Mouse (Mus musculus) hindbrain, embryonic 12.5 days (tissue): ENCODE measurements at regions not wholly inside any gene's neighbourhood (a gene's known extent, or its start where the extent isn't known, plus 50 kb on each side); places are given as distances from the start of the nearest gene placed in this dataset.

Experiments used
- ATAC-seq: fragments of 200-750 bp; cut with Nextera tagmentation; 2 replicates; pipeline ENCODE4 v1.8.0; 2017; ENCODE audit warnings: moderate TSS enrichment; ENCODE audit not compliant: low FRiP score
- H3K27ac ChIP-seq: fragments of 300-500 bp; sonication (generic); 2 replicates; pipeline ENCODE4 v1.5.1; 2016; ENCODE audit warnings: mild to moderate bottlenecking
- H3K27me3 ChIP-seq: fragments of 300-500 bp; sonication (generic); 2 replicates; pipeline ENCODE4 v1.6.1; 2016; ENCODE audit warnings: mild to moderate bottlenecking
- H3K36me3 ChIP-seq: fragments of 300-500 bp; sonication (generic); 2 replicates; pipeline ENCODE4 v1.6.1; 2016; ENCODE audit warnings: mild to moderate bottlenecking
- H3K4me1 ChIP-seq: fragments of 300-500 bp; sonication (generic); 2 replicates; pipeline ENCODE4 v1.6.1; 2016
- H3K4me2 ChIP-seq: fragments of 300-500 bp; sonication (generic); replicated peaks from 2 replicates; pipeline ENCODE4 v1.6.1; 2016; ENCODE audit warnings: mild to moderate bottlenecking
- H3K4me3 ChIP-seq: fragments of 300-500 bp; sonication (generic); 2 replicates; pipeline ENCODE4 v1.5.1; 2016; ENCODE audit warnings: mild to moderate bottlenecking
- H3K9ac ChIP-seq: fragments of 300-500 bp; sonication (generic); 2 replicates; pipeline ENCODE4 v1.6.1; 2016; ENCODE audit warnings: mild to moderate bottlenecking, moderate library complexity
- H3K9me3 ChIP-seq: fragments of 300-500 bp; sonication (generic); replicated peaks from 2 replicates; pipeline ENCODE4 v1.6.1; 2016; ENCODE audit warnings: mild to moderate bottlenecking
- WGBS: fragments of 180-500 bp; shearing (Covaris S2); methylation state at CpG from one replicate; pipeline ENCODE4 v1.1.7; 2016; 5-methylcytosine and 5-hydroxymethylcytosine counted together

- Histone ChIP-seq H3K36me3 (no peaks in the 10 kb centered on the region), H3K4me1 (peaks cover 8% of the 10 kb centered on the region; the same call in 1 of the 2 replicates), H3K4me3 (no peak overlapping the region), H3K27ac (peak overlapping the region; percentile 67), H3K27me3 (no peaks in the 10 kb centered on the region), H3K9ac (no peak overlapping the region), H3K4me2 (no peak overlapping the region; the same call in 1 of the 2 replicates), H3K9me3 (no peaks in the 10 kb centered on the region)
- peak; percentile 83 for ATAC-seq
- WGBS, result 51% methylated on average over 16 of the region's 16 CpGs
These were observed 113.9 kb upstream of the Lmo4 start for GRCm38 (mm10) chr3:144318761-144319467.

DNA sequence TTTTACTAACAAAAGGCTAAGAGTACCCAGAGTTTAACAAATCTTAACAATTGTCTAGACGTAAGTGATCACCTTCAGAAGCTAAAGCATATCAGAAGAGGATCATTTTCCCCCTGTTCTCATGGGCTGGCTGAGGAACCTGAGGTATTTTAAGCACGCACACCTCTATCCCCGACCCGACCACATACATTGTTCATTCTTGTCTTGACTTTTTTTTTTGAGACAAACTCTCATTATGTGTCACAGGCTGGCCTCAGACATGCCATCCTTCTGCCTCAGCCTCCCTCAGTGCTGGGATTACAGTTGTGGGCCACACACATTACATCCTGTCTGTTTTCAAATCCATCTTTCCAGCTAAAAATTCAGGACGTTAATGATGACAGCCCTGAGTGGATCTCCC, 105.7 kb upstream of the Lmo4 start:
- no peaks in the 10 kb centered on the region for H3K27me3 ChIP-seq
- H3K36me3 ChIP-seq, result no peaks in the 10 kb centered on the region
- H3K9ac ChIP-seq, result no peak overlapping the region
- ATAC-seq, result no peak
- no peak overlapping the region for H3K27ac ChIP-seq
- no peak overlapping the region for H3K4me2 ChIP-seq
- H3K9me3 ChIP-seq, result no peaks in the 10 kb centered on the region
- 93% methylated on average over 5 of the region's 5 CpGs for WGBS
- no peak overlapping the region for H3K4me3 ChIP-seq
- H3K4me1 ChIP-seq, result no peaks in the 10 kb centered on the region

DNA sequence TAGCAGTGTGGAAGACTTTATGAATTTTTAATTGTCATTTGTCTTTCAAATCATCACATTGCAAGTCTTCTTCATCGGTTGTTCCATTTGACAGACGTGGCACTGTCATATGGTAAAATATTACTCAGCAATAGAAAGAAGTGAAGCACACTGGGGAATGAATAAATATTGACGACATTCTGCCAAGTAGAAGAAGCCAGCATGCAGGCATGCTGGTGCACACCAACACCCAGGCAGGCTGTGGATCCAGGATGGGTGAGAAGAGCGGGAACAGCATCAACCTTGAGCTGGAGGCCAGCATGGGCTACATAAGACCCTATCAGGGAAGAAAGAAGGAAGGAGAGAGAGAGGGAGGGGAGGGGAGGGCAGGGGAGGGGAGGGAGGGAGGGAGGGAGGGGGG, 103.6 kb upstream of the Lmo4 start:
- H3K4me1 ChIP-seq, result 0 out of 2 replicates have a peak, but pooled peaks cover 3% of the 10 kb centered on the region
- no peak overlapping the region for H3K4me2 ChIP-seq
- H3K9ac ChIP-seq, result no peak overlapping the region
- no peak overlapping the region for H3K4me3 ChIP-seq
- no peaks in the 10 kb centered on the region for H3K36me3 ChIP-seq
- H3K27ac ChIP-seq, result no peak overlapping the region
- no peak for ATAC-seq
- H3K27me3 ChIP-seq, result no peaks in the 10 kb centered on the region
- no peaks in the 10 kb centered on the region for H3K9me3 ChIP-seq
- WGBS, result 84% methylated on average over 4 of the region's 4 CpGs

GRCm38 (mm10) chr3:144307557-144307956, 102.5 kb upstream of the Lmo4 start:
- H3K27me3 ChIP-seq, result no peaks in the 10 kb centered on the region
- H3K36me3 ChIP-seq, result no peaks in the 10 kb centered on the region

DNA sequence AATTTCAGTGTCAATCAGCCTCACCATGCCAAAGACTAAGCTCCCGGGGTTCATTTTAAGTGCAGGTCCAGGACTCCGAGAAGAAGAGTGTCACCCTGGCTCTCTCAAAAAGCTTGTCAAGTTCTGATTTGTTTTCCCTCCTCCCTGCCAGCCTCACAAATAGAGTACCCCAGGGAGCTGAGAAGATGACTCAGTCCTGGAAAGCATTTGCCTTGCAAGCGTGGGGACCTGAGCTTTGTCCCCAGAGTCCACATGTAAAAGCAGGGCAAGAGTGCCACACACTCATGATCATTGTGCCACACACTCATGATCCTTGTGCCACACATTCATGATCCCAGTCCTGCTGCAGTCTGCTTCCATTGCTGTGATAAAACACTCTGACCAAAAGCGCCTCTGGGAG, 100.4 kb upstream of the Lmo4 start:
- ATAC-seq, result no peak
- Histone ChIP-seq H3K9me3 (no peaks in the 10 kb centered on the region), H3K4me3 (no peak overlapping the region), H3K27me3 (no peaks in the 10 kb centered on the region), H3K27ac (no peak overlapping the region), H3K36me3 (no peaks in the 10 kb centered on the region), H3K4me1 (0 out of 2 replicates have a peak, but pooled peaks cover 3% of the 10 kb centered on the region), H3K4me2 (no peak overlapping the region), H3K9ac (no peak overlapping the region)
- WGBS, result 57% methylated on average over 4 of the region's 4 CpGs

More at GRCm38 (mm10) chr3:144307557-144307956, 102.5 kb upstream of the Lmo4 start:
- Histone ChIP-seq H3K9me3 (no peaks in the 10 kb centered on the region), H3K27ac (no peak overlapping the region), H3K4me3 (no peak overlapping the region), H3K4me1 (0 out of 2 replicates have a peak, but pooled peaks cover 3% of the 10 kb centered on the region), H3K4me2 (no peak overlapping the region), H3K9ac (no peak overlapping the region)
- ATAC-seq, result no peak
- WGBS, result 66% methylated on average over 3 of the region's 3 CpGs

DNA sequence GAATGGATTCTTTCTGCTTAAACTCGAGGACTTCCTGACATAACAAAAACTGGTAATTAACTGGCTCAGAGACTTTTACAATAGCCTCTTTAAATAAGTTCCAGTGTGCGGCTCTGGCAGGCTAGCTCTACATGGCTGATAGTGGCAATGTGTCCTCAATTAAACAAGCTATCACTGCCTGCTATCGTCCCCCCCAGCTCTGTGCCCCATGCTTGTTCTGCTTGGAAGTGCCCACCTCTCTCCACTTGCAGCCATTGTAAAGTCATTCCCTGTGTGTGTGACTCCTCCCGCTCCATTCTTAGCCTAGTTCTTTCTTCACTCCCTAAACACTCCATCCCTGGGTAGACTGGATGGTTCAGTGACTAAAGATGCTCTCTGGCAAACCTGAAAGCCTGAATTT, 99.9 kb upstream of the Lmo4 start:
- no peak overlapping the region for H3K4me2 ChIP-seq
- no peaks in the 10 kb centered on the region for H3K27me3 ChIP-seq
- no peak for ATAC-seq
- H3K4me3 ChIP-seq, result no peak overlapping the region
- no peaks in the 10 kb centered on the region for H3K9me3 ChIP-seq
- H3K36me3 ChIP-seq, result no peaks in the 10 kb centered on the region
- H3K27ac ChIP-seq, result no peak overlapping the region
- H3K4me1 ChIP-seq, result 0 out of 2 replicates have a peak, but pooled peaks cover 3% of the 10 kb centered on the region
- no peak overlapping the region for H3K9ac ChIP-seq
- WGBS, result 40% methylated on average over 4 of the region's 4 CpGs

DNA sequence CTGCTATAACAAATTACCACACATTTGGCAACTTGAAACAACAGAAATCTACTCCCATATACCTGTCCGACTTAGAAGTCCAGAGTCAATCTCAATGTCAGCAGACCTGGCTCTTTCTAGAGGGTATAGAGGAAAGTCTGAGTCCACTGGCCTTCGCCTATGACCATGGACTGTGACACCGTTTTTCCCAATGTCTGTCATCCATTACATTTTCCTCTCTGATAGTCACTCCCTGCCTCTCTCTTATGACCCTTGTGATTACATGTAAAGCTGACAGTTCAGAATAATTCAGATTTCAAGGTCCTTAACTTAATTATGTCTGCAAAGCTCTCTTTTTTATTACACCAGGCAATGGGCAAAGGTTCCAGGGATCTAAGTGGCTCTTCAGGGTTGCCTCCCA, 97.6 kb upstream of the Lmo4 start:
- no peak overlapping the region for H3K9ac ChIP-seq
- no peak for ATAC-seq
- 95% methylated on average over 3 of the region's 3 CpGs for whole genome bisulfite sequencing

GRCm38 (mm10) chr3:144301068-144301467, 96.0 kb upstream of the Lmo4 start:
- Histone ChIP-seq H3K4me3 (no peak overlapping the region), H3K27me3 (no peaks in the 10 kb centered on the region), H3K4me2 (no peak overlapping the region), H3K9ac (no peak overlapping the region), H3K27ac (no peak overlapping the region), H3K4me1 (0 out of 2 replicates have a peak, but pooled peaks cover 3% of the 10 kb centered on the region), H3K9me3 (no peaks in the 10 kb centered on the region), H3K36me3 (no peaks in the 10 kb centered on the region)
- no peak for ATAC-seq
- 85% methylated on average over 3 of the region's 3 CpGs for WGBS

More for the DNA sequence above, 97.6 kb upstream of the Lmo4 start:
- Histone ChIP-seq H3K9me3 (no peaks in the 10 kb centered on the region), H3K27ac (no peak overlapping the region), H3K4me2 (no peak overlapping the region), H3K27me3 (no peaks in the 10 kb centered on the region), H3K4me1 (0 out of 2 replicates have a peak, but pooled peaks cover 3% of the 10 kb centered on the region), H3K4me3 (no peak overlapping the region), H3K36me3 (no peaks in the 10 kb centered on the region)

DNA sequence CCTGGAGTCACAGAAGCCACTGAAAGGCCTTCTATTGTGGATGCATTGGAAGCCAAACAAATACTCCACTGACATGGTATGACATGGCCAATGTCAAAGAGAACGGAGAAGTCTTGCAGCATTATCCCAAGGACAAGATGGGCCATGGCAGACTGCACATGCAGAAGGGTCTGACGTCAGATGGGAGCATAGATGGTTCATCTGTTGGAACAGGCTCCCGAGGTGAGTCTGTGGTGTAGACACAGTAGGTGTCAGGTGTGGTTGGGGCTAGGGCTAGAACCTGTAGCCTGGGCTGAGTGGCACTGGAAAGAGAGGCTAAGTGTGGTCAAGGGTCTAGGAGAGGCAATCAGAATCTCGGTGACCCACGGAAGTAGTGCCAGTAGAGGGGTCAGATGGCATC, 94.2 kb upstream of the Lmo4 start:
- Histone ChIP-seq H3K4me2 (no peak overlapping the region), H3K9me3 (no peaks in the 10 kb centered on the region), H3K27ac (no peak overlapping the region), H3K4me1 (no peaks in the 10 kb centered on the region), H3K9ac (no peak overlapping the region), H3K27me3 (no peaks in the 10 kb centered on the region), H3K4me3 (no peak overlapping the region), H3K36me3 (no peaks in the 10 kb centered on the region)
- no peak for ATAC-seq
- 94% methylated on average over 5 of the region's 5 CpGs for WGBS

DNA sequence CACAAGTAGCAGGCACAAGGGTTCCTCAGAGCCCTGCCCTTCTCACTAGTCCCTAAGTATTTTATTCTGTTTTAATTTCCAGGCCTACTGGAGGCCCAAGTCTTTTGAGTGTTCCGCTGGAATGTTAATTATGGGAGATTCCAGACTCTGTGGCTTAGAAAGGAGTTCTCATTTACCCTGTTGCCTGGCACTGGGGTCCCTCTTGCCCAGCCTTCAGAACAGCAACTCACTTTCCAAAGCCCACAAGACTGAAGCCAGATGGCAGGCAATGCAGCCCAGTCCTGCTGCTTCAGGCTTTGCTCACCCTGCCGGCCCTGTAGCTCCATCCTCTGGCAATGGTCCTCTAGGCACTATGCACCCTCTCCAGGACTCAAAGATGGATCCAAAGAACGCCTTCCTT, 84.5 kb upstream of the Lmo4 start:
- no peak for ATAC-seq
- H3K4me3 ChIP-seq, result no peak overlapping the region
- no peaks in the 10 kb centered on the region for H3K27me3 ChIP-seq
- H3K9me3 ChIP-seq, result no peaks in the 10 kb centered on the region
- no peak overlapping the region for H3K9ac ChIP-seq
- WGBS, result 84% methylated on average over 3 of the region's 3 CpGs
- no peak overlapping the region for H3K4me2 ChIP-seq
- no peaks in the 10 kb centered on the region for H3K4me1 ChIP-seq
- H3K27ac ChIP-seq, result no peak overlapping the region
- H3K36me3 ChIP-seq, result no peaks in the 10 kb centered on the region

GRCm38 (mm10) chr3:144286100-144286499, 81.1 kb upstream of the Lmo4 start:
- ATAC-seq, result no peak
- WGBS, result 92% methylated on average over 8 of the region's 8 CpGs
- no peaks in the 10 kb centered on the region for H3K9me3 ChIP-seq

GRCm38 (mm10) chr3:144284326-144284725, 79.3 kb upstream of the Lmo4 start:
- no peak overlapping the region for H3K9ac ChIP-seq
- H3K4me2 ChIP-seq, result no peak overlapping the region
- no peaks in the 10 kb centered on the region for H3K36me3 ChIP-seq
- no peaks in the 10 kb centered on the region for H3K4me1 ChIP-seq
- WGBS, result 69% methylated on average over 3 of the region's 3 CpGs
- no peaks in the 10 kb centered on the region for H3K27me3 ChIP-seq
- H3K9me3 ChIP-seq, result no peaks in the 10 kb centered on the region
- no peak for ATAC-seq
- H3K4me3 ChIP-seq, result no peak overlapping the region
- no peak overlapping the region for H3K27ac ChIP-seq

More at GRCm38 (mm10) chr3:144286100-144286499, 81.1 kb upstream of the Lmo4 start:
- H3K36me3 ChIP-seq, result no peaks in the 10 kb centered on the region
- no peak overlapping the region for H3K4me2 ChIP-seq
- no peaks in the 10 kb centered on the region for H3K27me3 ChIP-seq
- no peaks in the 10 kb centered on the region for H3K4me1 ChIP-seq
- no peak overlapping the region for H3K27ac ChIP-seq
- no peak overlapping the region for H3K9ac ChIP-seq
- no peak overlapping the region for H3K4me3 ChIP-seq

DNA sequence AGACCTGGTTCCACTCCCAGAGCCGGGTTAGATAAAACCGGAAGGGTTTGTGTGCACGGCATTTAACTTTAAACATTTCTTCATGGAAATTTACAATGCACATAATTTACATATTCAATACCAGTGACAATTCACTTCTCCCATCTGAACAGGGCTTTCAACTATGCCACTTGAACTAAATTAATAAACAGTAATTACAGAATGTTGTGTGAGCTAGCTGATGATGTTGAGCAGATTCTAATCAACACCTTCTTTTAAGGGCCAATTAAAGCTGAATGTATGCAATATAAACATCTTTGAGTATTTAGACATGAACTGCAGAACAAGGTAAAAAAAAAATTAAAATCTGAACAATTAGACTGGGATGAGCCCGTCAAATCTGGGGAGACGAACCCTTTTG, 68.1 kb upstream of the Lmo4 start:
- H3K9ac ChIP-seq, result no peak overlapping the region
- no peak overlapping the region for H3K4me2 ChIP-seq
- no peaks in the 10 kb centered on the region for H3K36me3 ChIP-seq
- H3K9me3 ChIP-seq, result no peaks in the 10 kb centered on the region
- 87% methylated on average over 5 of the region's 5 CpGs for WGBS
- H3K4me1 ChIP-seq, result no peaks in the 10 kb centered on the region
- H3K27ac ChIP-seq, result no peak overlapping the region
- no peak overlapping the region for H3K4me3 ChIP-seq
- no peaks in the 10 kb centered on the region for H3K27me3 ChIP-seq
- no peak for ATAC-seq
